Mouse (Mus musculus): ENCODE measurements around the gene H2al1b. TPM values are rescaled to one million over a fixed set of nuclear protein-coding genes. Genes with fewer than 3 reads are reported as not detected.
"Not testable (repeated sequence)": the region's sequence is repeated elsewhere in the genome, so short reads cannot be mapped to it uniquely, and the experiment has no call there.

The H2al1b gene
- polyA plus RNA-seq, 1 experiment from 2014 or later: not detected

DNA sequence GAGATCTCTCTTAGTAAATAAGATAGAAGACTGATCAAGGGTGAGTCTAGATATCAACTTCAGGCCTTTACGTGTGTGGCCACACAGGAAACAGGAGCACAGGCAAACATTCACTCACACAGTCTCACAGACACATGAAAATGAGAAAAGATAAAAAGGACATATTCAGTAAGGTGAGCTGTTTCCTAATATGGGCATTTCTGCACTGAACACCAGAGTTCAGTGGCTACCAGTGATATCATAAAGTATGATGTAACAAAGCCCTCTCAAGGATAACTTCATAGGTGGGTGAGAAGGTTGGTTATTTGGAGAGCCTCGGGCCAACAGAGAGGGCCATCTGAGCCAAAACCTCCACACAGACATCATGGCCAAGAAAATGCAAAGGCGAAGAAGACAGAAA, 3.3 kb upstream of the H2al1b start, which contains the start of gene H2al1a:
Gene H2al1a (plus strand): TSS at position 301 of the 400 bp plus-strand sequence.
- H3K9ac ChIP-seq; H3K4me1 ChIP-seq; ATAC-seq; H3K27ac ChIP-seq; H3K9me3 ChIP-seq (replicated peaks); H3K4me2 ChIP-seq; H3K4me3 ChIP-seq; H3K36me3 ChIP-seq; H3K27me3 ChIP-seq (replicated peaks): not testable (repeated sequence)
- WGBS (ENCODE audit: insufficient replicate concordance): no CpG with 5 or more reads among the region's 3 CpGs

DNA sequence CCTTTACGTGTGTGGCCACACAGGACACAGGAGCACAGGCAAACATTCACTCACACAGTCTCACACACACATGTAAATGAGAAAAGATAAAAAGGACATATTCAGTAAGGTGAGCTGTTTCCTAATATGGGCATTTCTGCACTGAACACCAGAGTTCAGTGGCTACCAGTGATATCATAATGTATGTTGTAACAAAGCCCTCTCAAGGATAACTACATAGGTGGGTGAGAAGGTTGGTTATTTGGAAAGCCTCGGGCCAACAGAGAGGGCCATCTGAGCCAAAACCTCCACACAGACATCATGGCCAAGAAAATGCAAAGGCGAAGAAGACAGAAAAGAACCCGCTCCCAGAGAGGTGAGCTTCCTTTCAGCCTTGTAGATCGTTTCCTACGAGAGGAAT, 3.1 kb downstream of the H2al1b start, which contains the start of gene H2al1c:
Gene H2al1c (plus strand): TSS at position 301 of the 400 bp plus-strand sequence.
- H3K4me3 ChIP-seq; H3K27me3 ChIP-seq (replicated peaks); H3K27ac ChIP-seq; H3K9ac ChIP-seq; H3K36me3 ChIP-seq; H3K4me1 ChIP-seq; H3K9me3 ChIP-seq (replicated peaks); H3K4me2 ChIP-seq; ATAC-seq: not testable (repeated sequence)
- WGBS (ENCODE audit: insufficient replicate concordance): 69% methylated on average over 2 of the region's 6 CpGs

- not testable (repeated sequence) for H3K36me3 ChIP-seq; H3K27me3 ChIP-seq (replicated peaks); H3K4me2 ChIP-seq; H3K9me3 ChIP-seq (replicated peaks); H3K9ac ChIP-seq; ATAC-seq; H3K4me1 ChIP-seq; H3K4me3 ChIP-seq; H3K27ac ChIP-seq
- WGBS (ENCODE audit: insufficient replicate concordance): no CpG with 5 or more reads among the region's 6 CpGs
Observed at GRCm38 (mm10) chrX:11308524-11308923, 6.3 kb downstream of the H2al1b start, which contains the start of gene H2al1d. Gene H2al1d (plus strand): TSS chrX:11308824.

- WGBS (ENCODE audit: insufficient replicate concordance): no CpG with 5 or more reads among the region's 3 CpGs
- not testable (repeated sequence) for H3K9ac ChIP-seq; H3K27ac ChIP-seq; H3K4me2 ChIP-seq; H3K36me3 ChIP-seq; H3K4me3 ChIP-seq; H3K27me3 ChIP-seq (replicated peaks); H3K4me1 ChIP-seq; ATAC-seq; H3K9me3 ChIP-seq (replicated peaks)
Observed at GRCm38 (mm10) chrX:11311634-11312033, 9.4 kb downstream of the H2al1b start, which contains the start of gene H2al1e. Gene H2al1e (plus strand): TSS chrX:11311934.

DNA sequence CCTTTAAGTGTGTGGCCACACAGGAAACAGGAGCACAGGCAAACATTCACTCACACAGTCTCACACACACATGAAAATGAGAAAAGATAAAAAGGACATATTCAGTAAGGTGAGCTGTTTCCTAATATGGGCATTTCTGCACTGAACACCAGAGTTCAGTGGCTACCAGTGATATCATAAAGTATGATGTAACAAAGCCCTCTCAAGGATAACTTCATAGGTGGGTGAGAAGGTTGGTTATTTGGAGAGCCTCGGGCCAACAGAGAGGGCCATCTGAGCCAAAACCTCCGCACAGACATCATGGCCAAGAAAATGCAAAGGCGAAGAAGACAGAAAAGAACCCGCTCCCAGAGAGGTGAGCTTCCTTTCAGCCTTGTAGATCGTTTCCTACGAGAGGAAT, 12.6 kb downstream of the H2al1b start, which contains the start of gene H2al1f:
Gene H2al1f (plus strand): TSS at position 301 of the 400 bp plus-strand sequence.
- H3K4me1 ChIP-seq; H3K4me2 ChIP-seq; H3K9ac ChIP-seq; H3K9me3 ChIP-seq (replicated peaks); ATAC-seq; H3K27me3 ChIP-seq (replicated peaks); H3K4me3 ChIP-seq; H3K27ac ChIP-seq; H3K36me3 ChIP-seq: not testable (repeated sequence)
- no CpG with 5 or more reads among the region's 6 CpGs for WGBS (ENCODE audit: insufficient replicate concordance)

- no CpG with 5 or more reads among the region's 3 CpGs for WGBS (ENCODE audit: insufficient replicate concordance)
- H3K4me3 ChIP-seq; ATAC-seq; H3K36me3 ChIP-seq; H3K9me3 ChIP-seq (replicated peaks); H3K4me1 ChIP-seq; H3K4me2 ChIP-seq; H3K27me3 ChIP-seq (replicated peaks); H3K27ac ChIP-seq; H3K9ac ChIP-seq: not testable (repeated sequence)
Observed at GRCm38 (mm10) chrX:11317956-11318355, 15.7 kb downstream of the H2al1b start, which contains the start of gene H2al1g. Gene H2al1g (plus strand): TSS chrX:11318256.

GRCm38 (mm10) chrX:11321192-11321591, 19.0 kb downstream of the H2al1b start, which contains the start of gene H2al1h:
Gene H2al1h (plus strand): TSS chrX:11321492.
- no CpG with 5 or more reads among the region's 6 CpGs for WGBS (ENCODE audit: insufficient replicate concordance)
- H3K27ac ChIP-seq; H3K9me3 ChIP-seq (replicated peaks); H3K36me3 ChIP-seq; H3K4me1 ChIP-seq; H3K4me2 ChIP-seq; H3K4me3 ChIP-seq; H3K27me3 ChIP-seq (replicated peaks); H3K9ac ChIP-seq; ATAC-seq: not testable (repeated sequence)

DNA sequence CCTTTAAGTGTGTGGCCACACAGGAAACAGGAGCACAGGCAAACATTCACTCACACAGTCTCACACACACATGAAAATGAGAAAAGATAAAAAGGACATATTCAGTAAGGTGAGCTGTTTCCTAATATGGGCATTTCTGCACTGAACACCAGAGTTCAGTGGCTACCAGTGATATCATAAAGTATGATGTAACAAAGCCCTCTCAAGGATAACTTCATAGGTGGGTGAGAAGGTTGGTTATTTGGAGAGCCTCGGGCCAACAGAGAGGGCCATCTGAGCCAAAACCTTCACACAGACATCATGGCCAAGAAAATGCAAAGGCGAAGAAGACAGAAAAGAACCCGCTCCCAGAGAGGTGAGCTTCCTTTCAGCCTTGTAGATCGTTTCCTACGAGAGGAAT, 22.1 kb downstream of the H2al1b start, which contains the start of gene H2al1i:
Gene H2al1i (plus strand): TSS at position 301 of the 400 bp plus-strand sequence.
- H3K9me3 ChIP-seq (replicated peaks); H3K4me2 ChIP-seq; ATAC-seq; H3K4me1 ChIP-seq; H3K36me3 ChIP-seq; H3K9ac ChIP-seq; H3K4me3 ChIP-seq; H3K27ac ChIP-seq; H3K27me3 ChIP-seq (replicated peaks): not testable (repeated sequence)
- 86% methylated on average over 1 of the region's 5 CpGs for WGBS (ENCODE audit: insufficient replicate concordance)

- H3K4me2 ChIP-seq; H3K27ac ChIP-seq; H3K4me3 ChIP-seq; H3K9ac ChIP-seq; H3K27me3 ChIP-seq (replicated peaks); H3K36me3 ChIP-seq; H3K9me3 ChIP-seq (replicated peaks); ATAC-seq; H3K4me1 ChIP-seq: not testable (repeated sequence)
- WGBS (ENCODE audit: insufficient replicate concordance): 70% methylated on average over 2 of the region's 2 CpGs
Observed at GRCm38 (mm10) chrX:11327522-11327921, 25.3 kb downstream of the H2al1b start, which contains the start of gene H2al1j. Gene H2al1j (plus strand): TSS chrX:11327822.

DNA sequence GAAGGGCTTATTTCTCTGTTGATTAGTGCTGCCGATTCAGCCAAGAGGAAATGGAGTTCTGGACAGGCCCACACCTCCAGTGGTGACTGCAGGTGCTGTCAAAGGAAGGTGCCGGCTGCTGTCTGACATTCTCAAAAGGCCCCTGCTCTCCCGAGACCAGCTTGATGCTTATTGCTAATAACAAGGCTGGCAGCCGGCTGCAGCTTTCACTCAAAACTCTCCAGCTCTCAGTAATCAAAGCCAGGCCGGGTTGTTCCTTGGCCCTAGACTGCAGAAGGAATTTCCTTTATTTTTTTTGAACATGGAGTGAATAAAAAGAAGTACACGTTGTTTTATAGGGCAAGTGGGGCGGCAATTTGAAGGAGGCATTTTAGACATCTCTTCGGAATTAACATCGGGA, 43.5 kb downstream of the H2al1b start:
- no peak overlapping the region for H3K9ac ChIP-seq
- no peaks in the 10 kb centered on the region for H3K9me3 ChIP-seq (replicated peaks)
- H3K4me2 ChIP-seq: no peak overlapping the region
- H3K4me1 ChIP-seq: no peaks in the 10 kb centered on the region
- no peak overlapping the region for H3K4me3 ChIP-seq
- H3K27ac ChIP-seq: no peak overlapping the region
- H3K27me3 ChIP-seq (replicated peaks): no peaks in the 10 kb centered on the region
- ATAC-seq: no peak
- H3K36me3 ChIP-seq: no peaks in the 10 kb centered on the region
- 72% methylated on average over 9 of the region's 9 CpGs for WGBS (ENCODE audit: insufficient replicate concordance)

DNA sequence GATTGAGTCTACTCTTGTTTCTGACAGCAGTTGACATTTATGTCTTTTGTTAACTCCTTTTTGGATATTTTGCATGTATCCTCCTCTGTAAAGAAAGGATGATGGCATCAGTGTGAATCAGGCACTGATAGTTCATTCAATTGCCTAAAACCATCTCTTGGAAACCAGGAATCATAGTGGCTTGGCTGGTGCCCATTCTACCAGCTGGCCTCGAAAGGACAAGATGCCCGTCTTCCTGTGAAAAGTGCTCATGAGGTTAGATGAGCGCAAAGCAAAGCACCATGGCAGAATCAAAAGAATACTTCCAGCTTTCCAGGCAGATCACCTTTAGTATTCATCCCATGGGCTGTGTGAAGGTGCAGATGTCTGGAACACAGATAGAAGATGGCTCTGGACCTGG, 44.5 kb downstream of the H2al1b start:
- Histone ChIP-seq H3K9ac (no peak overlapping the region), H3K27ac (no peak overlapping the region), H3K4me2 (no peak overlapping the region), H3K36me3 (no peaks in the 10 kb centered on the region), H3K4me1 (no peaks in the 10 kb centered on the region), H3K9me3 (replicated peaks) (no peaks in the 10 kb centered on the region), H3K27me3 (replicated peaks) (no peaks in the 10 kb centered on the region), H3K4me3 (no peak overlapping the region)
- ATAC-seq: no peak
- WGBS (ENCODE audit: insufficient replicate concordance): 67% methylated on average over 3 of the region's 3 CpGs
